ENCODE assay signal across 8 mouse cellular contexts in genomic region chr9:23101990-23102796, GRCm38 (mm10).
DNase-seq lines count a peak whose midpoint lies in the region; ATAC-seq lines count a peak whose summit lies in the region.

No protein-coding gene starts in this region.

- H3K4me2 ChIP-seq in forebrain, embryonic 13.5 days, result no peak overlapping the region

- H3K4me3 ChIP-seq in forebrain, embryonic 13.5 days, result no peak overlapping the region
- no peak overlapping the region for H3K4me3 ChIP-seq in forebrain, embryonic 10.5 days

- no peak overlapping the region for H3K9ac ChIP-seq in forebrain, embryonic 13.5 days

- H3K4me1 ChIP-seq in forebrain, embryonic 13.5 days, result peaks cover 9% of the 10 kb centered on the region; the same call in 1 of the 2 replicates
- peaks cover 5% of the 10 kb centered on the region; the same call in 1 of the 2 replicates for H3K4me1 ChIP-seq in forebrain, embryonic 10.5 days

- DNase-seq in forebrain, embryonic 10.5 days (ENCODE audit: extremely low spot score, low spot score), result no peak
- peak; percentile 49 for DNase-seq in testis, postnatal 10 days (ENCODE audit: low spot score)
- DNase-seq in testis, postnatal 14 days (ENCODE audit: low spot score), result no peak
- peak; percentile 8 to 15 for DNase-seq in left cerebral cortex, adult 18-20 months (ENCODE audit: low spot score in 2 of 2)
- DNase-seq in right cerebral cortex, postnatal 36 days (ENCODE audit: low spot score in 2 of 2), result peak; percentile 4 to 8
- no peak for DNase-seq in embryo, embryonic 11 days
- no peak for DNase-seq in natural killer cell, adult 2 months (ENCODE audit: low spot score in 2 of 2)

- no peaks in the 10 kb centered on the region for H3K36me3 ChIP-seq in forebrain, embryonic 13.5 days (ENCODE audit: poor library complexity, severe bottlenecking)
- no peaks in the 10 kb centered on the region for H3K36me3 ChIP-seq in forebrain, embryonic 10.5 days (replicated peaks)

- H3K9me3 ChIP-seq in forebrain, embryonic 13.5 days (replicated peaks), result no peaks in the 10 kb centered on the region
- no peaks in the 10 kb centered on the region for H3K9me3 ChIP-seq in forebrain, embryonic 10.5 days

- no peak overlapping the region for H3K27ac ChIP-seq in forebrain, embryonic 13.5 days
- no peak overlapping the region for H3K27ac ChIP-seq in forebrain, embryonic 10.5 days

- no peaks in the 10 kb centered on the region for H3K27me3 ChIP-seq in forebrain, embryonic 13.5 days
- H3K27me3 ChIP-seq in forebrain, embryonic 10.5 days (ENCODE audit: poor library complexity, severe bottlenecking), result no peaks in the 10 kb centered on the region

- 47% methylated on average over 9 of the region's 9 CpGs for WGBS in forebrain, embryonic 13.5 days
- 83% methylated on average over 9 of the region's 9 CpGs for WGBS in forebrain, embryonic 10.5 days

- peak; percentile 78 for ATAC-seq in forebrain, embryonic 13.5 days

Comparison
In these comparisons a context has a peak if more than half of its experiments do, and no peak if none do; other contexts are left out.
1. DNase-seq: peak in testis, postnatal 10 days (single experiment), left cerebral cortex, adult 18-20 months (2 of 2) and right cerebral cortex, postnatal 36 days (2 of 2); none in forebrain, embryonic 10.5 days (single experiment), testis, postnatal 14 days (single experiment), embryo, embryonic 11 days (single experiment) and natural killer cell, adult 2 months (0 of 2).